Comparison of ENCODE assay signal across 12 mouse cellular contexts in genomic region chr6:145104241-145104939, GRCm38 (mm10). TPM values are rescaled to one million over a fixed set of nuclear protein-coding genes. Genes with fewer than 3 reads are reported as not detected.
A peak's percentile ranks its signal among the peaks of the same experiment; 100 is the strongest.
DNase-seq lines count a peak whose midpoint lies in the region; ATAC-seq and TF ChIP-seq lines count a peak whose summit lies in the region.
"Had no signal": no experiment of that assay in that cellular context is flagged by ENCODE, and none has a peak within 500 bp of the region (broad histone marks: within the 10 kb centered on the region; RNA-seq: fewer than 3 reads in every experiment).

No protein-coding gene starts in this region.

- no peaks in the 10 kb centered on the region for H3K9me3 ChIP-seq in liver, postnatal 0 days (ENCODE audit: low read length)
- H3K9me3 ChIP-seq in liver, embryonic 12.5 days (replicated peaks): no peaks in the 10 kb centered on the region
- H3K9me3 ChIP-seq in limb, embryonic 12.5 days: no peaks in the 10 kb centered on the region

- 76% methylated on average over 10 of the region's 10 CpGs for WGBS in liver, postnatal 0 days (ENCODE audit: insufficient replicate concordance)
- WGBS in liver, embryonic 12.5 days (ENCODE audit: insufficient replicate concordance): 75% methylated on average over 10 of the region's 10 CpGs
- 76% methylated on average over 10 of the region's 10 CpGs for WGBS in limb, embryonic 12.5 days

- H3K36me3 ChIP-seq in liver, postnatal 0 days (replicated peaks; ENCODE audit: insufficient read depth, low read length): no peaks in the 10 kb centered on the region
- no peaks in the 10 kb centered on the region for H3K36me3 ChIP-seq in liver, embryonic 12.5 days
- no peaks in the 10 kb centered on the region for H3K36me3 ChIP-seq in limb, embryonic 12.5 days

- H3K4me1 ChIP-seq in liver, postnatal 0 days (ENCODE audit: insufficient read depth): no peaks in the 10 kb centered on the region
- H3K4me1 ChIP-seq in liver, embryonic 12.5 days: peaks cover 5% of the 10 kb centered on the region; the same call in 1 of the 2 replicates
- H3K4me1 ChIP-seq in limb, embryonic 12.5 days (replicated peaks): no peaks in the 10 kb centered on the region; the same call in 1 of the 2 replicates

- no peaks in the 10 kb centered on the region for H3K27me3 ChIP-seq in liver, postnatal 0 days (ENCODE audit: insufficient read depth, low read length)
- no peaks in the 10 kb centered on the region for H3K27me3 ChIP-seq in liver, embryonic 12.5 days (replicated peaks)
- H3K27me3 ChIP-seq in limb, embryonic 12.5 days: no peaks in the 10 kb centered on the region

- H3K9ac ChIP-seq in liver, postnatal 0 days (replicated peaks): no peak overlapping the region
- H3K9ac ChIP-seq in liver, embryonic 12.5 days: no peak overlapping the region
- no peak overlapping the region for H3K9ac ChIP-seq in limb, embryonic 12.5 days (replicated peaks)

- no peak for TF ChIP-seq CTCF in liver, postnatal 0 days (IDR thresholded peaks at IDR 0.05; ENCODE audit: low read depth)

- DNase-seq in adrenal gland, postnatal 14 days: peak; percentile 34
- DNase-seq in adrenal gland, adult (ENCODE audit: inconsistent age in 2 of 2, low spot score in 1 of 2): no peak
- DNase-seq in liver, postnatal 0 days: no peak
- DNase-seq in right cerebral cortex, postnatal 25 days: no peak
- DNase-seq in adrenal gland, adult 18-20 months (ENCODE audit: low spot score in 2 of 2): no peak
- DNase-seq: cerebellum, postnatal 14 days; heart, adult 2 months; kidney, postnatal 4 days had no signal

- H3K4me2 ChIP-seq in liver, postnatal 0 days (ENCODE audit: low read depth, low read length): no peak overlapping the region
- H3K4me2 ChIP-seq in liver, embryonic 12.5 days: no peak overlapping the region
- no peak overlapping the region for H3K4me2 ChIP-seq in limb, embryonic 12.5 days

- ATAC-seq in liver, postnatal 0 days: no peak
- ATAC-seq in liver, embryonic 12.5 days: no peak
- peak; percentile 69 for ATAC-seq in activated CD4-positive, CD25-positive, alpha-beta regulatory T cell, adult 4 months
- ATAC-seq in limb, embryonic 12.5 days (ENCODE audit: insufficient number of reproducible peaks, insufficient read depth, low FRiP score, low TSS enrichment, low read depth): 0 out of 2 replicates have a peak, but pooled peaks have one; percentile 15

- TF ChIP-seq EP300 in liver, postnatal 0 days (IDR thresholded peaks at IDR 0.05; ENCODE audit: low read depth): no peak

- H3K4me3 ChIP-seq in liver, postnatal 0 days (ENCODE audit: low read depth, low read length): no peak overlapping the region
- H3K4me3 ChIP-seq in liver, embryonic 12.5 days: no peak overlapping the region
- no peak overlapping the region for H3K4me3 ChIP-seq in limb, embryonic 12.5 days (replicated peaks)
- H3K4me3 ChIP-seq: heart, adult 2 months had no signal

- H3K27ac ChIP-seq in liver, postnatal 0 days (ENCODE audit: low read depth): peak overlapping the region; percentile 11; the same call in 1 of the 2 replicates
- H3K27ac ChIP-seq in liver, embryonic 12.5 days: no peak overlapping the region
- H3K27ac ChIP-seq in limb, embryonic 12.5 days: peak overlapping the region; percentile 36; the same call in 1 of the 2 replicates
- H3K27ac ChIP-seq: heart, adult 2 months had no signal

RNA-seq across cellular contexts. Expression of gene Lrmp, which starts 11.1 kb away (rescaled TPM):
- 5.3 and 15.6 TPM in 2 replicates for total RNA-seq in adrenal gland, postnatal 14 days (2021)
- 26.8 and 28.0 TPM in 2 replicates for polyA plus RNA-seq in liver, postnatal 0 days (2015; fragmentation: Nextera tagmentation; extraction: Ambion mirVana)
- polyA plus RNA-seq in liver, embryonic 12.5 days (2016; fragmentation: Nextera tagmentation; extraction: Ambion mirVana): 18.9 and 20.6 TPM in 2 replicates
- 100 to 1,000 TPM; 110 to 124 TPM for polyA plus RNA-seq in activated CD4-positive, CD25-positive, alpha-beta regulatory T cell, adult 4 months (2017; shearing (Covaris generic))
- 2.3 and 2.4 TPM in 2 replicates for polyA plus RNA-seq in limb, embryonic 12.5 days (2016; fragmentation: Nextera tagmentation; extraction: Ambion mirVana)
- total RNA-seq in adrenal gland, adult 18-20 months (2021): 1 to 10 TPM; 2.7 to 2.8 TPM

RNA-seq across cellular contexts. Expression of gene Bcat1, which starts 28.4 kb away (rescaled TPM):
- 5.9 and 8.0 TPM in 2 replicates for total RNA-seq in adrenal gland, postnatal 14 days (2021)
- polyA plus RNA-seq in liver, postnatal 0 days (2015; fragmentation: Nextera tagmentation; extraction: Ambion mirVana): 0.46 and 0.81 TPM in 2 replicates
- 0.93 and 1.5 TPM in 2 replicates for polyA plus RNA-seq in liver, embryonic 12.5 days (2016; fragmentation: Nextera tagmentation; extraction: Ambion mirVana)
- polyA plus RNA-seq in activated CD4-positive, CD25-positive, alpha-beta regulatory T cell, adult 4 months (2017; shearing (Covaris generic)): 10 to 100 TPM; 13.0 to 15.1 TPM
- 36.9 and 41.7 TPM in 2 replicates for polyA plus RNA-seq in limb, embryonic 12.5 days (2016; fragmentation: Nextera tagmentation; extraction: Ambion mirVana)
- 10 to 100 TPM; 20.2 to 36.8 TPM for total RNA-seq in adrenal gland, adult 18-20 months (2021)
- polyA plus RNA-seq: liver, adult 2 months had no signal

Comparison
In these comparisons a context has a peak if more than half of its experiments do, and no peak if none do; other contexts are left out.
1. ATAC-seq: peak in activated CD4-positive, CD25-positive, alpha-beta regulatory T cell, adult 4 months (single experiment) and limb, embryonic 12.5 days (single experiment); none in liver, postnatal 0 days (single experiment) and liver, embryonic 12.5 days (single experiment).